Mouse (Mus musculus) erythroblast, embryonic 14.5 days (primary cell): ENCODE measurements around the gene Ap1s3. TPM values are rescaled to one million over a fixed set of nuclear protein-coding genes. Genes with fewer than 3 reads are reported as not detected.

Experiments used
- H3K27me3 ChIP-seq: 2 replicates; pipeline ENCODE4 v1.6.1; 2012; ENCODE audit warnings: inconsistent platforms; ENCODE audit not compliant: control insufficient read depth
- H3K36me3 ChIP-seq: 2 replicates; pipeline ENCODE4 v1.6.1; 2012; ENCODE audit warnings: mild to moderate bottlenecking, inconsistent platforms; ENCODE audit not compliant: control insufficient read depth
- H3K4me1 ChIP-seq: 2 replicates; pipeline ENCODE4 v1.6.1; 2012; ENCODE audit warnings: inconsistent platforms; ENCODE audit not compliant: control insufficient read depth
- H3K4me3 ChIP-seq: replicated peaks from 2 replicates; pipeline ENCODE3; 2012; ENCODE audit warnings: moderate library complexity, mild to moderate bottlenecking, inconsistent platforms
- H3K9me3 ChIP-seq: 2 replicates; pipeline ENCODE4 v1.6.1; 2012; ENCODE audit warnings: low read length, inconsistent platforms, mixed read lengths; ENCODE audit not compliant: control insufficient read depth
- GATA1 ChIP-seq: IDR thresholded peaks from 2 replicates; pipeline ENCODE4 v1.6.1; 2012; ENCODE audit warnings: low read length, inconsistent platforms, mixed read lengths
- TAL1 ChIP-seq: IDR thresholded peaks from 3 replicates; pipeline ENCODE4 v1.6.1; 2012; ENCODE audit warnings: low read length, inconsistent platforms, mixed read lengths
- polyA plus RNA-seq: library from polyadenylated mRNA; stranded (reverse); fragments of >175 nt; gene quantifications from 2 replicates; pipeline ENCODE4 v1.2.3, GENCODE M21; 2012

Gene Ap1s3
- polyA plus RNA-seq: 0.13 and 0.18 TPM in 2 replicates

GRCm38 (mm10) chr1:79671543-79672337 is at the start of gene Ap1s3:
Gene Ap1s3 (minus strand): TSS chr1:79671972.
- Histone ChIP-seq H3K9me3 (no peaks in the 10 kb centered on the region), H3K4me1 (peaks cover 23% of the 10 kb centered on the region), H3K4me3 (peak within 1 kb of the TSS; percentile 81), H3K36me3 (no peaks in the 10 kb centered on the region), H3K27me3 (peaks cover 21% of the 10 kb centered on the region)
- no peak for TF ChIP-seq TAL1
- no peak for TF ChIP-seq GATA1

GRCm38 (mm10) chr1:79714152-79714923 is 42.6 kb upstream of the Ap1s3 start:
- no peaks in the 10 kb centered on the region; the same call in 1 of the 2 replicates for H3K4me1 ChIP-seq
- no peak overlapping the region for H3K4me3 ChIP-seq
- H3K9me3 ChIP-seq: no peaks in the 10 kb centered on the region
- peaks cover 8% of the 10 kb centered on the region; the same call in 1 of the 2 replicates for H3K36me3 ChIP-seq
- TF ChIP-seq GATA1 (no peak), TAL1 (no peak)
- H3K27me3 ChIP-seq: no peaks in the 10 kb centered on the region

- Histone ChIP-seq H3K4me1 (no peaks in the 10 kb centered on the region; the same call in 1 of the 2 replicates), H3K36me3 (peaks cover 8% of the 10 kb centered on the region; the same call in 1 of the 2 replicates), H3K9me3 (no peaks in the 10 kb centered on the region), H3K27me3 (no peaks in the 10 kb centered on the region), H3K4me3 (no peak overlapping the region)
- TF ChIP-seq TAL1 (no peak), GATA1 (no peak)
Measured at GRCm38 (mm10) chr1:79713081-79713480, 41.3 kb upstream of the Ap1s3 start.

GRCm38 (mm10) chr1:79711147-79712126 is 39.7 kb upstream of the Ap1s3 start:
- peaks cover 10% of the 10 kb centered on the region; the same call in 1 of the 2 replicates for H3K36me3 ChIP-seq
- no peaks in the 10 kb centered on the region for H3K27me3 ChIP-seq
- no peaks in the 10 kb centered on the region for H3K9me3 ChIP-seq
- H3K4me1 ChIP-seq: no peaks in the 10 kb centered on the region; the same call in 1 of the 2 replicates
- no peak overlapping the region for H3K4me3 ChIP-seq
- TF ChIP-seq GATA1 (no peak), TAL1 (no peak)

GRCm38 (mm10) chr1:79710678-79711077 is 38.9 kb upstream of the Ap1s3 start:
- Histone ChIP-seq H3K36me3 (peaks cover 13% of the 10 kb centered on the region), H3K27me3 (no peaks in the 10 kb centered on the region), H3K4me3 (no peak overlapping the region), H3K9me3 (no peaks in the 10 kb centered on the region), H3K4me1 (no peaks in the 10 kb centered on the region; the same call in 1 of the 2 replicates)
- TF ChIP-seq TAL1 (no peak), GATA1 (no peak)

- Histone ChIP-seq H3K9me3 (no peaks in the 10 kb centered on the region), H3K36me3 (peaks cover 13% of the 10 kb centered on the region), H3K4me1 (no peaks in the 10 kb centered on the region; the same call in 1 of the 2 replicates), H3K27me3 (no peaks in the 10 kb centered on the region), H3K4me3 (no peak overlapping the region)
- TF ChIP-seq TAL1: no peak
- TF ChIP-seq GATA1: no peak
Measured at GRCm38 (mm10) chr1:79710216-79710615, 38.4 kb upstream of the Ap1s3 start.

GRCm38 (mm10) chr1:79707383-79707782 is 35.6 kb upstream of the Ap1s3 start:
- TF ChIP-seq TAL1 (no peak), GATA1 (no peak)
- Histone ChIP-seq H3K36me3 (peaks cover 7% of the 10 kb centered on the region), H3K4me3 (no peak overlapping the region), H3K9me3 (no peaks in the 10 kb centered on the region), H3K4me1 (no peaks in the 10 kb centered on the region; the same call in 1 of the 2 replicates), H3K27me3 (no peaks in the 10 kb centered on the region)

GRCm38 (mm10) chr1:79706707-79707106 is 34.9 kb upstream of the Ap1s3 start:
- Histone ChIP-seq H3K36me3 (peaks cover 7% of the 10 kb centered on the region), H3K9me3 (no peaks in the 10 kb centered on the region), H3K27me3 (no peaks in the 10 kb centered on the region), H3K4me1 (no peaks in the 10 kb centered on the region; the same call in 1 of the 2 replicates), H3K4me3 (no peak overlapping the region)
- TF ChIP-seq GATA1: no peak
- TF ChIP-seq TAL1: no peak
